Mouse (Mus musculus) E14TG2a.4 (cell line): ENCODE measurements around the gene Trio.

Source experiments
- CTCF ChIP-seq: conservative IDR thresholded peaks from 2 replicates; pipeline ENCODE4 v1.5.1; 2014; ENCODE audit warnings: low read length
- NANOG ChIP-seq: IDR thresholded peaks from 2 replicates; pipeline ENCODE4 v1.6.1; 2014; ENCODE audit warnings: borderline replicate concordance, low read length, mixed read lengths
- POU5F1 ChIP-seq: IDR thresholded peaks from 2 replicates; pipeline ENCODE4 v1.6.1; 2014; ENCODE audit warnings: low read length, borderline replicate concordance

- no peak for TF ChIP-seq CTCF
- no peak for TF ChIP-seq NANOG
- no peak for TF ChIP-seq POU5F1
These were observed 316.6 kb downstream of the Trio start for GRCm38 (mm10) chr15:27708968-27709612.
